In the genomic region with DNA sequence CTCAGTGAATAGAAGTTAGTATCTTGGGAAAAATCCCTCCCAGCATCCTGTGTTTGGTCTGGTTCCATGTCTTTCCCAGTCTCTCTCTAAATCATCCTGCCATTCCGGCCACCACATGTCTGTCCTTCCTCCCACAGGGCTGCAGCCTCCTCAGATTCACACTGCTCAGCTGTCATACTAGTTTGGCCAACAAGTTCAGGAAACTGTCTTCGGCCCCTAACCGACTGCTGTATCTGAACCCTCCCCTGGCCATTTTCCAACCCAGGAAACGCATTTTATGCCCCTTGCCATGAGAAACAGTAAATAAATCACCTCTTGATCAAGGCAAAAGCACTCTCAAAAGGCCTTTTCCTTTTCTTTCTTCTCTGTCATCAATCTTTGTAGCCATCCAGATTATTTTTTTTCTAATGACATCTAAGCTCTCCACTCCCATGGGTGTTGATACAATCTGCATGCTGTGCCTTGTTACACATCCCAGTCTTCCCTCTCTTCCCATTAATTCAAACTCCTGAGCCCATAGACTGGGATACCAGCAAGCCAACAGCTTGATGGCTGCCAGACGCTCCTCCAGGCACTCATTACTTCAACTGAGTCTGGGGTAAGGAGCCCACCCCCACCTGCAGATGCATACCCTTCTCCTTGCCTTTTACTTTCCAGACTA, we compare ENCODE assay signal across 16 mouse cellular contexts.
A peak's percentile ranks its signal among the peaks of the same experiment; 100 is the strongest.
DNase-seq lines count a peak whose midpoint lies in the region; ATAC-seq and TF ChIP-seq lines count a peak whose summit lies in the region.
"Had no signal": no experiment of that assay in that cellular context is flagged by ENCODE, and none has a peak within 500 bp of the region (broad histone marks: within the 10 kb centered on the region; RNA-seq: fewer than 3 reads in every experiment).

No protein-coding gene starts in this region.

- no peaks in the 10 kb centered on the region for H3K9me3 ChIP-seq in intestine, embryonic 14.5 days (ENCODE audit: control insufficient read depth, low read length)
- H3K9me3 ChIP-seq in intestine, postnatal 0 days (ENCODE audit: control insufficient read depth) = no peaks in the 10 kb centered on the region
- H3K9me3 ChIP-seq: embryonic facial prominence, embryonic 15.5 days; forebrain, embryonic 13.5 days; G1E; heart, embryonic 10.5 days; liver, embryonic 13.5 days had no signal

- no peak overlapping the region for H3K4me3 ChIP-seq in intestine, embryonic 14.5 days (ENCODE audit: low read depth, low read length)
- H3K4me3 ChIP-seq in intestine, postnatal 0 days (ENCODE audit: low read depth, low read length) = no peak overlapping the region
- no peak overlapping the region for H3K4me3 ChIP-seq in kidney, adult 2 months (ENCODE audit: insufficient read depth, low read depth, low read length)
- no peak overlapping the region for H3K4me3 ChIP-seq in layer of hippocampus, adult 2 months
- H3K4me3 ChIP-seq: embryonic facial prominence, embryonic 15.5 days; forebrain, embryonic 13.5 days; heart, embryonic 10.5 days; liver, embryonic 13.5 days had no signal

- no peak overlapping the region for H3K9ac ChIP-seq in intestine, embryonic 14.5 days (ENCODE audit: low read length)
- no peak overlapping the region for H3K9ac ChIP-seq in intestine, postnatal 0 days (ENCODE audit: low read depth, low read length)
- H3K9ac ChIP-seq: embryonic facial prominence, embryonic 15.5 days; forebrain, embryonic 13.5 days; liver, embryonic 13.5 days had no signal

- H3K27me3 ChIP-seq in intestine, embryonic 14.5 days (replicated peaks; ENCODE audit: control insufficient read depth, insufficient read depth, low read length) = no peaks in the 10 kb centered on the region
- no peaks in the 10 kb centered on the region for H3K27me3 ChIP-seq in intestine, postnatal 0 days (replicated peaks; ENCODE audit: control insufficient read depth, insufficient read depth, low read length)
- no peaks in the 10 kb centered on the region for H3K27me3 ChIP-seq in kidney, adult 2 months (replicated peaks; ENCODE audit: control insufficient read depth, insufficient read depth, low read length)
- H3K27me3 ChIP-seq: embryonic facial prominence, embryonic 15.5 days; forebrain, embryonic 13.5 days; liver, embryonic 13.5 days had no signal

- H3K4me2 ChIP-seq in intestine, embryonic 14.5 days (ENCODE audit: low read length) = no peak overlapping the region
- no peak overlapping the region for H3K4me2 ChIP-seq in intestine, postnatal 0 days (replicated peaks; ENCODE audit: low read depth)
- H3K4me2 ChIP-seq: embryonic facial prominence, embryonic 15.5 days; forebrain, embryonic 13.5 days; liver, embryonic 13.5 days; midbrain, embryonic 11.5 days had no signal

- TF ChIP-seq POLR2A in kidney, adult 2 months (IDR thresholded peaks at IDR 0.05; ENCODE audit: low read depth, low read length) = no peak

- WGBS in intestine, embryonic 14.5 days = 34% methylated on average over 5 of the region's 5 CpGs
- 57% methylated on average over 5 of the region's 5 CpGs for WGBS in intestine, postnatal 0 days
- WGBS in kidney, adult 2 months = 51% methylated on average over 5 of the region's 5 CpGs

- DNase-seq in intestine, embryonic 14.5 days (ENCODE audit: low spot score) = no peak
- DNase-seq in MN1 (ENCODE audit: low spot score) = peak; percentile 58
- DNase-seq in kidney, adult 2 months = peak; percentile 40
- peak; percentile 10 to 22 for DNase-seq in kidney, postnatal 36 days
- no peak for DNase-seq in layer of hippocampus, adult 2 months (ENCODE audit: low spot score in 2 of 2)
- DNase-seq in spleen, adult 18-20 months = no peak
- DNase-seq in gastrocnemius, postnatal 4 days (ENCODE audit: low spot score in 2 of 2) = no peak
- DNase-seq: cerebellum, postnatal 25 days; heart, postnatal 4 days; liver, embryonic 13.5 days had no signal

- no peak for TF ChIP-seq CTCF in intestine, postnatal 0 days (IDR thresholded peaks at IDR 0.05; ENCODE audit: low read depth)
- no peak for TF ChIP-seq CTCF in kidney, adult 2 months (conservative IDR thresholded peaks at IDR 0.05; ENCODE audit: insufficient read depth, insufficient read length, low read depth, low read length)
- no peak for TF ChIP-seq CTCF in layer of hippocampus, adult 2 months (conservative IDR thresholded peaks at IDR 0.05)

- no peaks in the 10 kb centered on the region for H3K36me3 ChIP-seq in intestine, embryonic 14.5 days (ENCODE audit: control insufficient read depth, insufficient read depth, low read length)
- no peaks in the 10 kb centered on the region for H3K36me3 ChIP-seq in intestine, postnatal 0 days (ENCODE audit: control insufficient read depth, insufficient read depth)
- no peaks in the 10 kb centered on the region for H3K36me3 ChIP-seq in kidney, adult 2 months (ENCODE audit: control insufficient read depth, insufficient read depth, low read length)
- H3K36me3 ChIP-seq: embryonic facial prominence, embryonic 15.5 days; G1E; heart, embryonic 10.5 days; liver, embryonic 13.5 days had no signal

- ATAC-seq in intestine, embryonic 14.5 days (replicated peaks; ENCODE audit: low FRiP score, low TSS enrichment, low read depth) = peak; percentile 27; the same call in 1 of the 2 replicates
- no peak for ATAC-seq in intestine, postnatal 0 days
- ATAC-seq: forebrain, embryonic 13.5 days had no signal

- H3K27ac ChIP-seq in intestine, embryonic 14.5 days (ENCODE audit: low read depth) = no peak overlapping the region
- no peak overlapping the region for H3K27ac ChIP-seq in intestine, postnatal 0 days (ENCODE audit: low read depth, low read length)
- H3K27ac ChIP-seq in kidney, adult 2 months (ENCODE audit: insufficient read depth, low read depth, low read length) = no peak overlapping the region
- H3K27ac ChIP-seq in layer of hippocampus, adult 2 months = no peak overlapping the region
- H3K27ac ChIP-seq: embryonic facial prominence, embryonic 15.5 days; forebrain, embryonic 13.5 days; heart, embryonic 10.5 days; liver, embryonic 13.5 days had no signal

- H3K4me1 ChIP-seq in intestine, embryonic 14.5 days (replicated peaks; ENCODE audit: control insufficient read depth, insufficient read depth, low read length) = peaks cover 14% of the 10 kb centered on the region
- H3K4me1 ChIP-seq in intestine, postnatal 0 days (replicated peaks; ENCODE audit: control insufficient read depth, insufficient read depth, low read length) = no peaks in the 10 kb centered on the region
- no peaks in the 10 kb centered on the region; the same call in 1 of the 2 replicates for H3K4me1 ChIP-seq in kidney, adult 2 months (ENCODE audit: control insufficient read depth, insufficient read depth, low read length)
- H3K4me1 ChIP-seq: embryonic facial prominence, embryonic 15.5 days; forebrain, embryonic 13.5 days; heart, embryonic 10.5 days; liver, embryonic 13.5 days had no signal

Comparison
In these comparisons a context has a peak if more than half of its experiments do, and no peak if none do; other contexts are left out.
1. DNase-seq: peak in MN1 (single experiment), kidney, adult 2 months (single experiment) and kidney, postnatal 36 days (2 of 2); none in intestine, embryonic 14.5 days (single experiment), layer of hippocampus, adult 2 months (0 of 2), spleen, adult 18-20 months (0 of 2) and gastrocnemius, postnatal 4 days (0 of 2).